Mouse (Mus musculus) limb, embryonic 13.5 days (tissue): ENCODE measurements around the gene Etv2. TPM values are rescaled to one million over a fixed set of nuclear protein-coding genes. Genes with fewer than 3 reads are reported as not detected.

Source experiments
- ATAC-seq: fragments of 200-750 bp; cut with Nextera tagmentation; 2 replicates; pipeline ENCODE4 v1.8.0; 2017; ENCODE audit warnings: low read depth, moderate number of reproducible peaks, moderate TSS enrichment; ENCODE audit not compliant: low FRiP score
- H3K27ac ChIP-seq: fragments of 300-500 bp; sonication (generic); 2 replicates; pipeline ENCODE4 v1.5.1; 2015; ENCODE audit warnings: inconsistent platforms, mild to moderate bottlenecking, moderate library complexity
- H3K27me3 ChIP-seq: fragments of 300-500 bp; sonication (generic); 2 replicates; pipeline ENCODE4 v1.6.1; 2015; ENCODE audit warnings: mild to moderate bottlenecking, inconsistent platforms
- H3K36me3 ChIP-seq: fragments of 300-500 bp; sonication (generic); 2 replicates; pipeline ENCODE4 v1.6.1; 2015; ENCODE audit warnings: inconsistent platforms, mild to moderate bottlenecking, moderate library complexity
- H3K4me1 ChIP-seq: fragments of 300-500 bp; sonication (generic); 2 replicates; pipeline ENCODE4 v1.6.1; 2015; ENCODE audit warnings: inconsistent platforms
- H3K4me2 ChIP-seq: fragments of 300-500 bp; sonication (generic); replicated peaks from 2 replicates; pipeline ENCODE4 v1.6.1; 2015; ENCODE audit warnings: inconsistent platforms, mild to moderate bottlenecking, moderate library complexity
- H3K4me3 ChIP-seq: fragments of 300-500 bp; sonication (generic); 2 replicates; pipeline ENCODE4 v1.5.1; 2015; ENCODE audit warnings: moderate library complexity, mild to moderate bottlenecking, inconsistent platforms
- H3K9ac ChIP-seq: fragments of 300-500 bp; sonication (generic); 2 replicates; pipeline ENCODE4 v1.6.1; 2015; ENCODE audit warnings: mild to moderate bottlenecking, inconsistent platforms
- H3K9me3 ChIP-seq: fragments of 300-500 bp; sonication (generic); 2 replicates; pipeline ENCODE4 v1.6.1; 2016; ENCODE audit warnings: inconsistent platforms
- WGBS: fragments of 180-500 bp; shearing (Covaris S2); methylation state at CpG from one replicate; pipeline ENCODE4 v1.1.7; 2015; 5-methylcytosine and 5-hydroxymethylcytosine counted together
- polyA plus RNA-seq: library from polyadenylated mRNA; unstranded; fragments of >200 nt; fragmentation: Nextera tagmentation; extraction: Ambion mirVana; gene quantifications from 2 replicates; pipeline ENCODE4 v1.2.1, GENCODE M21; 2015

Etv2 gene
- polyA plus RNA-seq, 1 experiment from 2014 or later, result not detected

DNA sequence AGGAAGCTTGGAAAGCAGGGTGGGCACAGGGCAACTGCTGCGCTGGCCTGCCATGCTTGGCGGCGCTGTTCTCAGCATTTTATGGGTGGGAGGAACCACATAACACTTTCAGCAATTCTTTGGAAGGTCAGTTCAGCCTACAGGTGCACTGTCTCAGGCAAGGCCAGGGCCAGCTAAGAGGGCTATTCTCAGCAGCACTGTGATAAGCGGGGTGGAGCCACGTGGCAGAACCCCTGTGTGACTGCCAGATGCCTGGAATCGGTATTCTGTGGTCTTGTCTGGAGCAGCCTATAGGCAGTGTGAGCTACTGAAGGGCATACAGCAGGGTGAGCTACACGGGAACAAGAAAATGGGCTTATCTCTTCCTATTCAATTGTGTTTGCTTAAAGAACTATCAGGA is 25.6 kb downstream of the Etv2 start:
- no peak overlapping the region for H3K4me2 ChIP-seq
- no peak overlapping the region for H3K9ac ChIP-seq
- no peaks in the 10 kb centered on the region for H3K27me3 ChIP-seq
- H3K36me3 ChIP-seq, result 0 out of 2 replicates have a peak, but pooled peaks cover 1% of the 10 kb centered on the region
- no peak overlapping the region for H3K4me3 ChIP-seq
- no peaks in the 10 kb centered on the region for H3K4me1 ChIP-seq
- no peak for ATAC-seq
- no peak overlapping the region for H3K27ac ChIP-seq
- no peaks in the 10 kb centered on the region; the same call in 1 of the 2 replicates for H3K9me3 ChIP-seq
- 63% methylated on average over 7 of the region's 7 CpGs for WGBS

DNA sequence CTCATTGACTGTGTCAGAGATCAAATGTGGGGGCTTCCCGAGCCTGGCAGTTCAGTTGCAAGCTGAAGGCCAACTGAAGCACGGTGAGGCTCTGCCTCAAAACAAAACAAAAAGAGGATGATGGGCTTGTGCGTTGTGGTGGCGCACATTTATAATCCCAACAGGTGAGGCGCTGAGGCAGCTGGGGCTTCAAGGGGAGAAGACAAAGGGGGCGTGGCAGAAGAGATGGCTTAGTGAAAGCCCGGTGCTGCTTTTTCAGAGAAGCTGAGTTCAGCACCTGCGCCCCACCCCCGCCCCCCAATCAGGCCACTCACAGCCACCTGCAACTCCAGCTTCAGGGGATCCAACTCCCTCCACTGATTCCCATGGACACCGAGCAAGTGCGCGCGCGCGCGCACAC is 27.2 kb downstream of the Etv2 start:
- H3K9me3 ChIP-seq, result no peaks in the 10 kb centered on the region
- H3K4me1 ChIP-seq, result no peaks in the 10 kb centered on the region
- H3K9ac ChIP-seq, result no peak overlapping the region
- no peak overlapping the region for H3K4me2 ChIP-seq
- H3K4me3 ChIP-seq, result no peak overlapping the region
- WGBS, result 47% methylated on average over 16 of the region's 16 CpGs
- H3K36me3 ChIP-seq, result no peaks in the 10 kb centered on the region
- ATAC-seq, result no peak
- H3K27me3 ChIP-seq, result no peaks in the 10 kb centered on the region
- no peak overlapping the region for H3K27ac ChIP-seq

- WGBS, result 23% methylated on average over 8 of the region's 8 CpGs
- Histone ChIP-seq H3K9me3 (no peaks in the 10 kb centered on the region), H3K9ac (no peak overlapping the region), H3K4me3 (no peak overlapping the region), H3K27ac (no peak overlapping the region), H3K36me3 (no peaks in the 10 kb centered on the region), H3K4me2 (no peak overlapping the region), H3K4me1 (no peaks in the 10 kb centered on the region), H3K27me3 (no peaks in the 10 kb centered on the region)
- no peak for ATAC-seq
Observed at GRCm38 (mm10) chr7:30607706-30608309, 27.8 kb downstream of the Etv2 start.

DNA sequence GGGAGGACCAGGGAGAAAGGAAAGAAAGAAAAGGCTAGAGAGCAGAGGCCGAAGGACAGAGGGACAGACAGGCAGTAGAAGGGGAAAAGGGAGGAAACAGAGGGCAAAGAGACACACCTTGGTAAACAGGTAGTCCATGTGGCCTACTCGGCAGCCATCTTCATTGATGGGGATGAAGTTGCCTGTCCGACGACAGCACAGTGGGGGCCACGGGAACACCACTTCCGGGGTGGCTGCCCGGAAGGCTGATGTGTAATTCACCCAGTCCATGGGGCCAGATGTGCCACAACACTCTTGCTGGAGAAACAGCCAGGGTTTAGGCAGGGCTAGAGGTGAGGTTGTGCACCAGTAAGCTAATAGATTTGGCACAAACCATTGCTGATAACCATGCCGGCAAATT is 30.7 kb downstream of the Etv2 start:
- Histone ChIP-seq H3K27ac (no peak overlapping the region), H3K4me2 (no peak overlapping the region), H3K27me3 (no peaks in the 10 kb centered on the region), H3K36me3 (no peaks in the 10 kb centered on the region), H3K9me3 (no peaks in the 10 kb centered on the region), H3K4me1 (no peaks in the 10 kb centered on the region), H3K9ac (0 out of 2 replicates have a peak overlapping the region, but pooled peaks have one; percentile 19), H3K4me3 (no peak overlapping the region)
- no peak for ATAC-seq
- WGBS, result 85% methylated on average over 8 of the region's 8 CpGs

DNA sequence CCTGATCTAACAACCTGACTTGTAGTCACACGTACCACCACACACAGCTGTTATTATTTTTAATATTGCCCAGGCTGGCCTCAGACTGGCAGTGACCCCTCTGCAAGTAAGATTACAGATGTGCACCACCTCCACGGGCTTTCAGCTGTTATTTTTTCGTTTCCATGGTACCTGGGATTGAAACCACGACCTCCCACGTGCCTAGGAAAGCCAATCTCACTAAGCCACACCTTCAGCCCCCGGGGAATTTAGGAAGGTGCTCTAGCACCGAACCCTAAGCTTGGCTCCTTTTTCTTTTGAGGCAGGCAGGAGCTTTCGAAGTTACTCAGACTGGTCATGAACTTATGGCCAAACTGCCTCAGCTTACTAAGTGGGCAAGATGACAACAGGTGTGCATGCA is 31.2 kb downstream of the Etv2 start:
- no peaks in the 10 kb centered on the region for H3K27me3 ChIP-seq
- ATAC-seq, result no peak
- 0 out of 2 replicates have a peak overlapping the region, but pooled peaks have one; percentile 19 for H3K9ac ChIP-seq
- WGBS, result 51% methylated on average over 8 of the region's 8 CpGs
- H3K4me2 ChIP-seq, result no peak overlapping the region
- no peaks in the 10 kb centered on the region for H3K9me3 ChIP-seq
- no peaks in the 10 kb centered on the region for H3K36me3 ChIP-seq
- H3K4me3 ChIP-seq, result no peak overlapping the region
- H3K27ac ChIP-seq, result no peak overlapping the region
- no peaks in the 10 kb centered on the region for H3K4me1 ChIP-seq

GRCm38 (mm10) chr7:30602583-30602982 is 33.1 kb downstream of the Etv2 start:
- Histone ChIP-seq H3K9ac (no peak overlapping the region), H3K4me2 (no peak overlapping the region), H3K27me3 (no peaks in the 10 kb centered on the region), H3K36me3 (no peaks in the 10 kb centered on the region), H3K4me1 (no peaks in the 10 kb centered on the region), H3K9me3 (no peaks in the 10 kb centered on the region), H3K27ac (no peak overlapping the region), H3K4me3 (no peak overlapping the region)
- 31% methylated on average over 3 of the region's 3 CpGs for WGBS
- ATAC-seq, result no peak

GRCm38 (mm10) chr7:30600651-30601050 is 35.0 kb downstream of the Etv2 start:
- no peaks in the 10 kb centered on the region for H3K36me3 ChIP-seq
- H3K27me3 ChIP-seq, result no peaks in the 10 kb centered on the region
- ATAC-seq, result no peak
- H3K27ac ChIP-seq, result no peak overlapping the region
- H3K4me1 ChIP-seq, result no peaks in the 10 kb centered on the region
- H3K4me2 ChIP-seq, result no peak overlapping the region
- H3K9ac ChIP-seq, result no peak overlapping the region
- no peaks in the 10 kb centered on the region for H3K9me3 ChIP-seq
- no peak overlapping the region for H3K4me3 ChIP-seq
- WGBS, result 70% methylated on average over 7 of the region's 7 CpGs

GRCm38 (mm10) chr7:30599933-30600353 is 35.7 kb downstream of the Etv2 start:
- no peak overlapping the region for H3K9ac ChIP-seq
- peak; percentile 91 for ATAC-seq
- H3K4me3 ChIP-seq, result no peak overlapping the region
- 2% methylated on average over 16 of the region's 16 CpGs for WGBS
- no peak overlapping the region for H3K4me2 ChIP-seq
- H3K9me3 ChIP-seq, result no peaks in the 10 kb centered on the region
- H3K27me3 ChIP-seq, result 0 out of 2 replicates have a peak, but pooled peaks cover under 1% of the 10 kb centered on the region
- no peaks in the 10 kb centered on the region for H3K4me1 ChIP-seq
- H3K27ac ChIP-seq, result no peak overlapping the region
- H3K36me3 ChIP-seq, result no peaks in the 10 kb centered on the region

DNA sequence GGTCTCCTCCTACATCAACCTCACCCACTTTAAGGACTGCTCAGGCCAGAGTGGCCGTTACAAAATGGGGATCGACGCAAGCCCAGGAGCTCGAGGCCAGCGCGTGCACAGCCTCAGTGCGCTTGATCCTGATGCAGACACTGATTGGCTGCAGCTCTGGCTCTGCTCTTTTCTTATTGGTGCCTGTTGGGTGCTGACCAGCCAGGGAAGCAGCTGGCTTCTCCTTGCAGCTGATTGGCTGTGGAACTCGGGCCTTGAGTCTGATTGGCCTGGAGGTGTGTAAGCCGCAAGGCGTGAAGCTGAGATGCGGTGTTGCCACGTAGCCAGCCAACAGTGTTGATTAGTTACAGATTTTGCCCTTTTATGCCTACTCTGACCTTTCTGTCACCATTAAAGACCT is 36.9 kb downstream of the Etv2 start, which contains the start of gene Zbtb32:
Zbtb32 (minus strand) TSS at position 124 of the 400 bp plus-strand sequence.
- ATAC-seq, result no peak
- H3K27ac ChIP-seq, result no peak within 1 kb of the TSS
- 0 out of 2 replicates have a peak, but pooled peaks cover 6% of the 10 kb centered on the region for H3K27me3 ChIP-seq
- H3K4me2 ChIP-seq, result no peak within 1 kb of the TSS
- H3K36me3 ChIP-seq, result no peaks in the 10 kb centered on the region
- H3K4me3 ChIP-seq, result no peak within 1 kb of the TSS
- H3K9ac ChIP-seq, result no peak within 1 kb of the TSS
- WGBS, result 87% methylated on average over 12 of the region's 12 CpGs
- H3K9me3 ChIP-seq, result no peaks in the 10 kb centered on the region
- H3K4me1 ChIP-seq, result no peaks in the 10 kb centered on the region

DNA sequence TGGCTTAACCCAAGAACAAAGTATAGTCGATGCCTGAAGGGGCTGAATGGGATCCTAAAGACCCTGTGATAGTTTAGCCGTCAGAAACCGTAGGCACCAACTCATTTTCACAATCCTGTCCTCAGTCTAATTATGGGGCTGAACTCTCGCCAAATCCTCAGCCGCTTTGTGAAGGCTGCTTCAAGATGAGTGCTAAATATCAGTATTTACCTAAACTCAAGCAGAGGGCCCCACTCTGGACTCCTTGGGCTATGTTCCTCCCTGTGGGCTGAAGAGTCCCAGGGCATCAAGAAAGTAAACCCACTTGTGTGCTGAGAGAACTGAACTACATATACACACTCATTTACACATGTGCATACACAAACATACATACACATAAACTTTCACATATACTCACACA is 38.8 kb downstream of the Etv2 start:
- no peak overlapping the region for H3K9ac ChIP-seq
- no peaks in the 10 kb centered on the region for H3K9me3 ChIP-seq
- H3K27ac ChIP-seq, result no peak overlapping the region
- H3K4me1 ChIP-seq, result no peaks in the 10 kb centered on the region
- 0 out of 2 replicates have a peak, but pooled peaks cover 8% of the 10 kb centered on the region for H3K27me3 ChIP-seq
- no peak for ATAC-seq
- H3K4me3 ChIP-seq, result no peak overlapping the region
- no peak overlapping the region for H3K4me2 ChIP-seq
- WGBS, result 71% methylated on average over 5 of the region's 5 CpGs
- H3K36me3 ChIP-seq, result no peaks in the 10 kb centered on the region

GRCm38 (mm10) chr7:30596093-30596492 is 39.6 kb downstream of the Etv2 start:
- no peaks in the 10 kb centered on the region for H3K4me1 ChIP-seq
- ATAC-seq, result no peak

GRCm38 (mm10) chr7:30594510-30595024 is 41.1 kb downstream of the Etv2 start:
- no peak for ATAC-seq
- H3K9ac ChIP-seq, result no peak overlapping the region
- H3K27me3 ChIP-seq, result 0 out of 2 replicates have a peak, but pooled peaks cover 8% of the 10 kb centered on the region
- H3K9me3 ChIP-seq, result no peaks in the 10 kb centered on the region
- H3K4me1 ChIP-seq, result peaks cover 8% of the 10 kb centered on the region
- no peak overlapping the region for H3K4me3 ChIP-seq
- H3K4me2 ChIP-seq, result no peak overlapping the region
- 62% methylated on average over 4 of the region's 4 CpGs for WGBS
- no peak overlapping the region for H3K27ac ChIP-seq
- no peaks in the 10 kb centered on the region for H3K36me3 ChIP-seq

More at GRCm38 (mm10) chr7:30596093-30596492, 39.6 kb downstream of the Etv2 start:
- no peak overlapping the region for H3K4me3 ChIP-seq
- no peak overlapping the region for H3K9ac ChIP-seq
- H3K36me3 ChIP-seq, result no peaks in the 10 kb centered on the region
- 74% methylated on average over 5 of the region's 5 CpGs for WGBS
- no peak overlapping the region for H3K27ac ChIP-seq
- H3K4me2 ChIP-seq, result no peak overlapping the region
- H3K27me3 ChIP-seq, result 0 out of 2 replicates have a peak, but pooled peaks cover 8% of the 10 kb centered on the region
- H3K9me3 ChIP-seq, result no peaks in the 10 kb centered on the region
